Mouse (Mus musculus): ENCODE measurements around the gene Med12l. TPM values are rescaled to one million over a fixed set of nuclear protein-coding genes. Genes with fewer than 3 reads are reported as not detected.

The Med12l gene
- polyA plus RNA-seq, 1 experiment from 2014 or later = 4.5 TPM

DNA sequence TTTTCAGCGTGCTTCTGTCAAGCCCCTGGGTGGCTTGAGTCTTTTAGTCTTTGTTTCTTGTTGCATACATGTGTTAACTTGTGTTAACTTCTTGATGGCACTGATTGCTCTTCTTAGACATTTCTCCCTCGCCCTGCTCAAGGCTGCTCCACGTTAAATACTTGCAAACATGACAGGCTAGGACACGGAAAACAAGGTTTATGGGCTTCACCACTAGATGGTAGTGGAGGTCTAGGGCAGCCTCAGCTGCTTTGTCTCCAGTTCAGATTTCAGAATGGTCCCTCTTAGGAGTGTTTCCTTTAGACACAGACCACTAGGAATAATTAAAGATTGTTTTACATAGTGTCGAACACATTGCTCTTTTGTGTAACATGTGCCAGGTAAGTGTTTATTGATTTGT is 169.6 kb downstream of the Med12l start:
- ATAC-seq = peak; percentile 87

DNA sequence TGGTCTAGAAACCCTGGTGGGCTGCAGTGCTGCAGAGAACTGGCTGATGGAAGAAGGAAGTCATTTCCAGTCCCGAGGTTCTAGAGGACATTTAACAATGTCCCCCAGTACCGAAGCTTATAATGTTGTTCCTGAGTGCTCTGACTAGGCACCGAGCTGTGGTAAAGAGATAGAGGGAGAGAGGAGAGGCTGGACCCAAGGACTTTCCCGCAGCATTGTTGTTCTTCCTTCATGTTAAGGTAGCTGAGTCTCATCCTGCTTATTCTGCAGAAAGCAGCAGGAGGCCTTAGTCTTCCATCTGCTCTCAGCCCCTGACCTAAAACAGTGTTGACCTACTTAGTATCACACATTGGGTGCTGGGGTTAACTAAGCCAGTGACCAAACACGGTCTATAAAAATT is 171.2 kb downstream of the Med12l start:
- Histone ChIP-seq H3K36me3 (ENCODE audit: control insufficient read depth, insufficient read depth, low read length) (no peaks in the 10 kb centered on the region), H3K4me1 (ENCODE audit: control insufficient read depth, insufficient read depth, low read length) (no peaks in the 10 kb centered on the region), H3K4me3 (ENCODE audit: low read depth, low read length) (no peak overlapping the region), H3K9ac (ENCODE audit: low read depth, low read length) (no peak overlapping the region), H3K4me2 (ENCODE audit: low read length) (no peak overlapping the region), H3K9me3 (replicated peaks; ENCODE audit: control insufficient read depth, low read length, poor library complexity, severe bottlenecking) (no peaks in the 10 kb centered on the region), H3K27ac (ENCODE audit: low read length) (no peak overlapping the region), H3K27me3 (ENCODE audit: control insufficient read depth, insufficient read depth, low read depth, low read length) (no peaks in the 10 kb centered on the region)
- ATAC-seq = no peak
- 70% methylated on average over 5 of the region's 5 CpGs for WGBS

More for the DNA sequence above, 169.6 kb downstream of the Med12l start:
- Histone ChIP-seq H3K36me3 (ENCODE audit: control insufficient read depth, insufficient read depth, low read length) (no peaks in the 10 kb centered on the region), H3K9me3 (replicated peaks; ENCODE audit: control insufficient read depth, low read length, poor library complexity, severe bottlenecking) (no peaks in the 10 kb centered on the region), H3K27me3 (ENCODE audit: control insufficient read depth, insufficient read depth, low read depth, low read length) (no peaks in the 10 kb centered on the region), H3K4me2 (ENCODE audit: low read length) (no peak overlapping the region), H3K9ac (ENCODE audit: low read depth, low read length) (no peak overlapping the region), H3K4me3 (ENCODE audit: low read depth, low read length) (no peak overlapping the region), H3K27ac (ENCODE audit: low read length) (no peak overlapping the region), H3K4me1 (ENCODE audit: control insufficient read depth, insufficient read depth, low read length) (no peaks in the 10 kb centered on the region)
- 41% methylated on average over 5 of the region's 5 CpGs for WGBS

DNA sequence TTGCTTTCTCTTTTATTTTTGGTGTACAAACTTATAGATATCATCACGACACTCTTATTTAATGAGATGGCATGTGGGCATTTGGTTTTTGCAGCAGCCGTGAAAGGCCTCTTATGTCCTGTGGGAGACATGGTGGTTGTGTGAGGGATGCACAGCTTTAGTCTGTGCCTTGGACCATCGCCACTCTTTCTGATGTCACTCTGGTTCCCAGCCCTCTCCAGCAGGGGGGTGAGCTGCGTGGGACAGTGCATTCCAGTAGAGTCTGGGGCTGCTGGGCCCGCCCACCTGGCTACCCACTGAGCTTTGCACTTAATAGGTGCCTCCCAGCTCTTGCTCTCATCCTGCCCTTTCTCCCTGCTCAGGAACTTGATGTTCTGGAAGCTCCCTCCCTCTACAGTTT is 175.5 kb downstream of the Med12l start:
- no peaks in the 10 kb centered on the region for H3K4me1 ChIP-seq (ENCODE audit: control insufficient read depth, insufficient read depth, low read length)
- H3K27me3 ChIP-seq (ENCODE audit: control insufficient read depth, insufficient read depth, low read depth, low read length) = no peaks in the 10 kb centered on the region
- WGBS = 76% methylated on average over 5 of the region's 5 CpGs
- no peak overlapping the region for H3K4me2 ChIP-seq (ENCODE audit: low read length)
- no peaks in the 10 kb centered on the region for H3K9me3 ChIP-seq (replicated peaks; ENCODE audit: control insufficient read depth, low read length, poor library complexity, severe bottlenecking)
- no peak overlapping the region for H3K9ac ChIP-seq (ENCODE audit: low read depth, low read length)
- no peak for ATAC-seq
- no peak overlapping the region for H3K27ac ChIP-seq (ENCODE audit: low read length)
- no peaks in the 10 kb centered on the region for H3K36me3 ChIP-seq (ENCODE audit: control insufficient read depth, insufficient read depth, low read length)
- H3K4me3 ChIP-seq (ENCODE audit: low read depth, low read length) = no peak overlapping the region

DNA sequence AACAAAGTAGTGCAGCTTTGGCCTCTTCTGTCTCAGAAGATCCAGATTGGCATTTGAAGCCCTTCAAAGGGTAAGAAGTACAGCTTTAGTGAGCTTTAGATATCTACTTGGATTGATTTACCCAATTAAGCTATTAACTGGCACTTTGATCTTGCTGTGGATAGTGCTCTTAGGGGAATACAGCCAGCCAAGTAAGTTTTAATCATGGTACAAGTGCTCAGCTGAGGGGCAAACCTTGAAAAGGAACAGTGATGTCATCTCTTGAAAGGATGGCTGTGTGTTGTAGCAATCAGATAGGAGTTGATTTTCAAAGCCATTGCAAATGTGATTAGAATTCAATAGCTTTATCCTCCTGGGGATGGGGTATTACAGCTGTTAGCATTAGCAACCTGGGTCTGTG is 176.5 kb downstream of the Med12l start:
- Histone ChIP-seq H3K4me2 (ENCODE audit: low read length) (no peak overlapping the region), H3K27ac (ENCODE audit: low read length) (no peak overlapping the region), H3K4me3 (ENCODE audit: low read depth, low read length) (no peak overlapping the region), H3K4me1 (ENCODE audit: control insufficient read depth, insufficient read depth, low read length) (no peaks in the 10 kb centered on the region), H3K9ac (ENCODE audit: low read depth, low read length) (no peak overlapping the region), H3K36me3 (ENCODE audit: control insufficient read depth, insufficient read depth, low read length) (no peaks in the 10 kb centered on the region), H3K9me3 (replicated peaks; ENCODE audit: control insufficient read depth, low read length, poor library complexity, severe bottlenecking) (no peaks in the 10 kb centered on the region), H3K27me3 (ENCODE audit: control insufficient read depth, insufficient read depth, low read depth, low read length) (no peaks in the 10 kb centered on the region)
- ATAC-seq = peak; percentile 57; the same call in 1 of the 2 replicates

DNA sequence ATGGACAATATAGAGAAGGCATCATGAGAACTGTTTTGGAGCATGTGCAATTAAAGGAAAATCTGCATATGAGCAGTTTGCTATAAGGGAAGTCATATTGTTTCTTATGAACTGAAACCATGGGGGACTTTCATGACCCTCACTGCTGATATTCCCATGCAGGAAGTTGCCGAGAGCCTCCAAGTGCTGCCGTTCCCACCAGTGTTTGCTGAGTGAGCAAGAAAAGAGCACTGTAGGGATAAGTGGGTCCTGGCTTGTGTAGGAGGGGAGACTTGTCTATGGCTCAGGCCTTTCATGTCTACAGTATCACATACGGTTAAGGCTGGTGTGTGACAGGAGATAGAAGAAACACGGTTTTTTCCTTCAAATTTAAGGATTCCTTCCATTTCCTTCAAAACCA is 180.0 kb downstream of the Med12l start:
- Histone ChIP-seq H3K27me3 (ENCODE audit: control insufficient read depth, insufficient read depth, low read depth, low read length) (no peaks in the 10 kb centered on the region), H3K9me3 (replicated peaks; ENCODE audit: control insufficient read depth, low read length, poor library complexity, severe bottlenecking) (no peaks in the 10 kb centered on the region), H3K4me2 (ENCODE audit: low read length) (no peak overlapping the region), H3K4me3 (ENCODE audit: low read depth, low read length) (no peak overlapping the region), H3K9ac (ENCODE audit: low read depth, low read length) (no peak overlapping the region), H3K36me3 (ENCODE audit: control insufficient read depth, insufficient read depth, low read length) (no peaks in the 10 kb centered on the region), H3K27ac (ENCODE audit: low read length) (no peak overlapping the region), H3K4me1 (ENCODE audit: control insufficient read depth, insufficient read depth, low read length) (no peaks in the 10 kb centered on the region)
- WGBS = 94% methylated on average over 4 of the region's 4 CpGs
- no peak for ATAC-seq

DNA sequence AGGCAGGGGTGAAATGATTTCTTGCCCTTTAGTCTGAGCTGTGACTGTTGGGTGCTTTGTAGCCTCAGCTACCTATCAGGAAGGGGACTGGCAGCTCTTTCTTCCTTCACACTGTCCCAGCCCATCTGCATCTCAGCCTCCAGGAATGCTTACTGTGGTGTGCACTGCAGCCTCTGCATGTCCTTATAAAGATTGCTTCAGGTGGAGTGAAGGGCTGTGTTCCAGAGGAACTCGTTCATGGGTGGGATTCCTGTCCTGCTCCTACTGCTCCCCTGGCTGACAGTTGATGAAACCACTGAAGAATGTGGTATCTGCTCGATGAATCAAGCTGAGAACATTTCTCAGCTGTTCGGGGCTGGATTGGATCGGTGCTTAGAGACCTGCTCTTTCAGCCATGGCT is 181.7 kb downstream of the Med12l start:
- H3K4me3 ChIP-seq (ENCODE audit: low read depth, low read length) = no peak overlapping the region
- H3K4me1 ChIP-seq (ENCODE audit: control insufficient read depth, insufficient read depth, low read length) = no peaks in the 10 kb centered on the region
- no peak for ATAC-seq
- no peak overlapping the region for H3K27ac ChIP-seq (ENCODE audit: low read length)
- no peaks in the 10 kb centered on the region for H3K27me3 ChIP-seq (ENCODE audit: control insufficient read depth, insufficient read depth, low read depth, low read length)
- no peaks in the 10 kb centered on the region for H3K36me3 ChIP-seq (ENCODE audit: control insufficient read depth, insufficient read depth, low read length)
- no peak overlapping the region for H3K9ac ChIP-seq (ENCODE audit: low read depth, low read length)
- 91% methylated on average over 4 of the region's 4 CpGs for WGBS
- no peak overlapping the region for H3K4me2 ChIP-seq (ENCODE audit: low read length)
- H3K9me3 ChIP-seq (replicated peaks; ENCODE audit: control insufficient read depth, low read length, poor library complexity, severe bottlenecking) = no peaks in the 10 kb centered on the region

DNA sequence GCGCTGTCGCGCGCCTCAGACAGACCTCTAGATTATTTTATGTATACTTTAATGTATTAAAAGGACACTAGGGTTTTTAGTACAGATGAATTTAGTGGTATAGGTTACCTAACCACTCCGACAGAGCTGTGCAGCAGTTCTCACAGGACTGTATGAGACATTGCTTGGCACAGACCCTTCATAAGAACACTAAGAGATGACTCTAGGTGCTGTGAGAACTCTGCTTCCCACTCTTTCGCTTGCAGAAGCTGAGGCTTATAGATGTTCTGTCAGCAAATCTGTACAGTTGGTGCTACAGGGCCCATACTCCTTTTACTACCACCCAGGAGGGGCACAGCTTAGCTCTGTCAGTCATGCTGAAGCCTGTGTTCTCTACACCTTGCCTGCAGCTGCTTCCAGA is 186.0 kb downstream of the Med12l start:
- H3K9ac ChIP-seq (ENCODE audit: low read depth, low read length) = no peak overlapping the region
- no peaks in the 10 kb centered on the region for H3K4me1 ChIP-seq (ENCODE audit: control insufficient read depth, insufficient read depth, low read length)
- no peaks in the 10 kb centered on the region for H3K36me3 ChIP-seq (ENCODE audit: control insufficient read depth, insufficient read depth, low read length)
- no peak for ATAC-seq
- WGBS = 96% methylated on average over 6 of the region's 6 CpGs
- no peaks in the 10 kb centered on the region for H3K9me3 ChIP-seq (replicated peaks; ENCODE audit: control insufficient read depth, low read length, poor library complexity, severe bottlenecking)
- H3K27me3 ChIP-seq (ENCODE audit: control insufficient read depth, insufficient read depth, low read depth, low read length) = no peaks in the 10 kb centered on the region
- no peak overlapping the region for H3K4me3 ChIP-seq (ENCODE audit: low read depth, low read length)
- H3K27ac ChIP-seq (ENCODE audit: low read length) = no peak overlapping the region
- H3K4me2 ChIP-seq (ENCODE audit: low read length) = no peak overlapping the region

DNA sequence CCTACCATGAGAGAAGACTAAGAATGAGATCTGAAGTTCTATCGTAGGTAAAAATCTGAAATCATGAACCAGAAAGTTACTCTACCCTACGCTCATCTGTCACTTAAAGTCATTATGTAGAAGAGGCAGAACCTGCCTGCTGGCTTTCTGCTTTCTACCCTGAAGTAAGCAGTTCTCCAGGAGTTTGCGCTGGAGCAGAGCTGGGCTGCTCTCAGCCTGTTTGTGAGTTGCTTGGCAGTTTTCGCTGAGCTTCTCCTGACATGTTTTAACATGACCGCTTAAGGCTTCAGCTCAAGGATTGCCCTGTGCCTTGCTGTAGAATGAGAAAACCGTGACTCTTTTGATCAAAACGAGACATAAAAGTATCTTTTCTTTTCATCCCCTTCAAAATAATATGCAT is 188.5 kb downstream of the Med12l start:
- ATAC-seq = no peak
- Histone ChIP-seq H3K4me1 (ENCODE audit: control insufficient read depth, insufficient read depth, low read length) (no peaks in the 10 kb centered on the region), H3K9ac (ENCODE audit: low read depth, low read length) (no peak overlapping the region), H3K36me3 (ENCODE audit: control insufficient read depth, insufficient read depth, low read length) (no peaks in the 10 kb centered on the region), H3K27me3 (ENCODE audit: control insufficient read depth, insufficient read depth, low read depth, low read length) (no peaks in the 10 kb centered on the region), H3K4me2 (ENCODE audit: low read length) (no peak overlapping the region), H3K4me3 (ENCODE audit: low read depth, low read length) (no peak overlapping the region), H3K27ac (ENCODE audit: low read length) (no peak overlapping the region), H3K9me3 (replicated peaks; ENCODE audit: control insufficient read depth, low read length, poor library complexity, severe bottlenecking) (no peaks in the 10 kb centered on the region)
- 93% methylated on average over 7 of the region's 7 CpGs for WGBS

DNA sequence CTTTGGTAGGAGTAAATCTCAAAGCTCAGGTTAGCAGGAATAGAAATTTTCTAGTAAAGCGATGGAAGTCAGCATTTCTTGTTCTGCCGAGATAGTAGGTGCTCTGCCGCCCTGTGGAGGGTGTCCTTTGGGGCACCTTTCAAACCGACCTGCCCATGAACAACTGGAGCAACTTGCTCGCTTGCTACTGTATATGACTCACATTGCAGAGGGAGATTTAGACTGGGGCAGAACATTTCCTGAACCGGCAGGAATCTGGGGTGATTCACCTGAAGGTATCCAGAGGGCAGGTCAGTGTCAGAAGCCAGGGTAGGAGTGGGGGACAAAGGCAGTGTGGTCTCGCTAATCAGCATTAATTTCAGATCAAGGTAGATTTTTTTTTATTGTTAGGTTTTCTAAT is 189.3 kb downstream of the Med12l start, which contains the start of gene Gpr87:
Gpr87 (minus strand) TSS at position 167 of the 400 bp plus-strand sequence.
- Histone ChIP-seq H3K9me3 (replicated peaks; ENCODE audit: control insufficient read depth, low read length, poor library complexity, severe bottlenecking) (no peaks in the 10 kb centered on the region), H3K27me3 (ENCODE audit: control insufficient read depth, insufficient read depth, low read depth, low read length) (no peaks in the 10 kb centered on the region), H3K4me2 (ENCODE audit: low read length) (no peak within 1 kb of the TSS), H3K36me3 (ENCODE audit: control insufficient read depth, insufficient read depth, low read length) (no peaks in the 10 kb centered on the region), H3K27ac (ENCODE audit: low read length) (no peak within 1 kb of the TSS), H3K4me3 (ENCODE audit: low read depth, low read length) (no peak within 1 kb of the TSS), H3K9ac (ENCODE audit: low read depth, low read length) (no peak within 1 kb of the TSS), H3K4me1 (ENCODE audit: control insufficient read depth, insufficient read depth, low read length) (no peaks in the 10 kb centered on the region)
- WGBS = 90% methylated on average over 7 of the region's 7 CpGs
- ATAC-seq = no peak

Measured in midbrain, embryonic 16.5 days (tissue).